Comparison of ENCODE assay signal across 11 mouse cellular contexts in genomic region chr16:44543098-44543497, GRCm38 (mm10). TPM values are rescaled to one million over a fixed set of nuclear protein-coding genes. Genes with fewer than 3 reads are reported as not detected.
A peak's percentile ranks its signal among the peaks of the same experiment; 100 is the strongest.
DNase-seq lines count a peak whose midpoint lies in the region; ATAC-seq and TF ChIP-seq lines count a peak whose summit lies in the region.
"Had no signal": no experiment of that assay in that cellular context is flagged by ENCODE, and none has a peak within 500 bp of the region (broad histone marks: within the 10 kb centered on the region; RNA-seq: fewer than 3 reads in every experiment).

No protein-coding gene starts in this region.

- peak overlapping the region; percentile 68 for H3K27ac ChIP-seq in lung, embryonic 16.5 days (ENCODE audit: low read length)
- no peak overlapping the region for H3K27ac ChIP-seq in intestine, postnatal 0 days (ENCODE audit: low read depth, low read length)
- peak overlapping the region; percentile 54; the same call in 1 of the 2 replicates for H3K27ac ChIP-seq in stomach, embryonic 15.5 days

- 40% methylated on average over 3 of the region's 3 CpGs for WGBS in lung, embryonic 16.5 days
- 58% methylated on average over 3 of the region's 3 CpGs for WGBS in intestine, postnatal 0 days
- 39% methylated on average over 3 of the region's 3 CpGs for WGBS in stomach, embryonic 15.5 days

- no peak overlapping the region for H3K4me3 ChIP-seq in lung, embryonic 16.5 days (ENCODE audit: low read length)
- H3K4me3 ChIP-seq in intestine, postnatal 0 days (ENCODE audit: low read depth, low read length): no peak overlapping the region
- no peak overlapping the region for H3K4me3 ChIP-seq in stomach, embryonic 15.5 days (replicated peaks)

- no peaks in the 10 kb centered on the region for H3K9me3 ChIP-seq in lung, embryonic 16.5 days (ENCODE audit: control insufficient read depth, low read length)
- no peaks in the 10 kb centered on the region for H3K9me3 ChIP-seq in intestine, postnatal 0 days (ENCODE audit: control insufficient read depth)
- H3K9me3 ChIP-seq in stomach, embryonic 15.5 days: no peaks in the 10 kb centered on the region

- ATAC-seq in lung, embryonic 16.5 days (ENCODE audit: low read depth): no peak
- no peak for ATAC-seq in intestine, postnatal 0 days
- ATAC-seq in stomach, embryonic 15.5 days (ENCODE audit: insufficient read depth, low FRiP score, low read depth): no peak

- H3K9ac ChIP-seq in lung, embryonic 16.5 days (ENCODE audit: low read length): no peak overlapping the region
- H3K9ac ChIP-seq in intestine, postnatal 0 days (ENCODE audit: low read depth, low read length): no peak overlapping the region
- H3K9ac ChIP-seq in stomach, embryonic 15.5 days: no peak overlapping the region

- H3K36me3 ChIP-seq in lung, embryonic 16.5 days (ENCODE audit: control insufficient read depth, insufficient read depth, low read length): no peaks in the 10 kb centered on the region
- no peaks in the 10 kb centered on the region for H3K36me3 ChIP-seq in intestine, postnatal 0 days (ENCODE audit: control insufficient read depth, insufficient read depth)
- no peaks in the 10 kb centered on the region for H3K36me3 ChIP-seq in stomach, embryonic 15.5 days

- TF ChIP-seq CTCF in intestine, postnatal 0 days (IDR thresholded peaks at IDR 0.05; ENCODE audit: low read depth): peak; percentile 29; the same call in 1 of the 2 replicates

- no peaks in the 10 kb centered on the region for H3K27me3 ChIP-seq in lung, embryonic 16.5 days (ENCODE audit: control insufficient read depth, insufficient read depth, low read depth, low read length)
- H3K27me3 ChIP-seq in intestine, postnatal 0 days (replicated peaks; ENCODE audit: control insufficient read depth, insufficient read depth, low read length): no peaks in the 10 kb centered on the region
- H3K27me3 ChIP-seq in stomach, embryonic 15.5 days (replicated peaks): no peaks in the 10 kb centered on the region

- H3K4me2 ChIP-seq in lung, embryonic 16.5 days (ENCODE audit: low read depth, low read length): no peak overlapping the region
- H3K4me2 ChIP-seq in intestine, postnatal 0 days (replicated peaks; ENCODE audit: low read depth): no peak overlapping the region
- H3K4me2 ChIP-seq in stomach, embryonic 15.5 days: no peak overlapping the region
- H3K4me2 ChIP-seq: heart, embryonic 11.5 days had no signal

- H3K4me1 ChIP-seq in lung, embryonic 16.5 days (replicated peaks; ENCODE audit: control insufficient read depth, insufficient read depth, low read length): peaks cover 44% of the 10 kb centered on the region
- H3K4me1 ChIP-seq in intestine, postnatal 0 days (replicated peaks; ENCODE audit: control insufficient read depth, insufficient read depth, low read length): 0 out of 2 replicates have a peak, but pooled peaks cover 4% of the 10 kb centered on the region
- peaks cover 24% of the 10 kb centered on the region for H3K4me1 ChIP-seq in stomach, embryonic 15.5 days

- peak; percentile 58 for DNase-seq in embryo, embryonic 11 days
- DNase-seq in embryo, embryonic 10.5 days (ENCODE audit: low spot score): no peak
- no peak for DNase-seq in lung, postnatal 36 days
- no peak for DNase-seq in thymus, postnatal 10 days (ENCODE audit: low spot score in 2 of 2)
- DNase-seq in right cerebral cortex, postnatal 4 days: no peak
- DNase-seq: kidney, postnatal 4 days; liver had no signal

RNA-seq across cellular contexts. Expression of gene Boc, which starts 15.6 kb away (rescaled TPM):
- 29.7 and 32.0 TPM in 2 replicates for polyA plus RNA-seq in lung, embryonic 16.5 days (2015; fragmentation: Nextera tagmentation; extraction: Ambion mirVana)
- 3.1 and 3.6 TPM in 2 replicates for polyA plus RNA-seq in intestine, postnatal 0 days (2015; fragmentation: Nextera tagmentation; extraction: Ambion mirVana)
- 12.6 and 14.0 TPM in 2 replicates for polyA plus RNA-seq in stomach, embryonic 15.5 days (2015; fragmentation: Nextera tagmentation; extraction: Ambion mirVana)
